Comparison of ENCODE assay signal across 28 mouse cellular contexts in genomic region chr16:85165177-85165576, GRCm38 (mm10). TPM values are rescaled to one million over a fixed set of nuclear protein-coding genes. Genes with fewer than 3 reads are reported as not detected.
DNase-seq lines count a peak whose midpoint lies in the region; ATAC-seq and TF ChIP-seq lines count a peak whose summit lies in the region.
"Had no signal": no experiment of that assay in that cellular context is flagged by ENCODE, and none has a peak within 500 bp of the region (broad histone marks: within the 10 kb centered on the region; RNA-seq: fewer than 3 reads in every experiment).

No protein-coding gene starts in this region.

- no peak overlapping the region for H3K9ac ChIP-seq in hindbrain, embryonic 12.5 days
- no peak overlapping the region for H3K9ac ChIP-seq in kidney, postnatal 0 days (ENCODE audit: low read depth, low read length)
- H3K9ac ChIP-seq in neural tube, embryonic 13.5 days, result no peak overlapping the region
- H3K9ac ChIP-seq: embryonic facial prominence, embryonic 15.5 days; forebrain, embryonic 12.5 days; forebrain, postnatal 0 days; limb, embryonic 13.5 days; lung, embryonic 15.5 days had no signal

- H3K27me3 ChIP-seq in cerebellum, adult 2 months (ENCODE audit: control insufficient read depth, insufficient read depth, low read length), result no peaks in the 10 kb centered on the region
- no peaks in the 10 kb centered on the region for H3K27me3 ChIP-seq in hindbrain, embryonic 12.5 days
- H3K27me3 ChIP-seq in hindbrain, embryonic 10.5 days (ENCODE audit: insufficient read depth, poor library complexity, severe bottlenecking), result no peaks in the 10 kb centered on the region
- no peaks in the 10 kb centered on the region for H3K27me3 ChIP-seq in kidney, postnatal 0 days (ENCODE audit: insufficient read depth, low read length)
- no peaks in the 10 kb centered on the region for H3K27me3 ChIP-seq in neural tube, embryonic 13.5 days
- H3K27me3 ChIP-seq in embryonic facial prominence, embryonic 10.5 days (replicated peaks; ENCODE audit: low read depth, poor library complexity, severe bottlenecking), result no peaks in the 10 kb centered on the region
- H3K27me3 ChIP-seq: CH12.LX; embryonic facial prominence, embryonic 15.5 days; forebrain, embryonic 12.5 days; limb, embryonic 13.5 days; lung, embryonic 15.5 days had no signal

- no peak overlapping the region for H3K4me2 ChIP-seq in hindbrain, embryonic 12.5 days (replicated peaks)
- no peak overlapping the region for H3K4me2 ChIP-seq in kidney, postnatal 0 days (ENCODE audit: low read length)
- H3K4me2 ChIP-seq in neural tube, embryonic 13.5 days, result peak overlapping the region; percentile 34; the same call in 1 of the 2 replicates
- H3K4me2 ChIP-seq: embryonic facial prominence, embryonic 15.5 days; forebrain, embryonic 12.5 days; limb, embryonic 13.5 days; liver, embryonic 11.5 days; lung, embryonic 15.5 days; midbrain, embryonic 11.5 days had no signal

- peak; percentile 44; the same call in 1 of the 2 replicates for ATAC-seq in hindbrain, embryonic 12.5 days (ENCODE audit: low FRiP score)
- ATAC-seq in kidney, postnatal 0 days (replicated peaks; ENCODE audit: low FRiP score, low read depth), result no peak
- ATAC-seq in neural tube, embryonic 13.5 days (ENCODE audit: low read depth), result peak; percentile 66; the same call in 1 of the 2 replicates
- ATAC-seq: activated CD4-positive, CD25-positive, alpha-beta regulatory T cell, adult 4 months; forebrain, postnatal 0 days; intestine, embryonic 16.5 days; midbrain, embryonic 16.5 days had no signal

- 58% methylated on average over 7 of the region's 7 CpGs for WGBS in cerebellum, adult 2 months
- WGBS in hindbrain, embryonic 12.5 days, result 42% methylated on average over 7 of the region's 7 CpGs
- 75% methylated on average over 7 of the region's 7 CpGs for WGBS in hindbrain, embryonic 10.5 days
- 37% methylated on average over 7 of the region's 7 CpGs for WGBS in kidney, postnatal 0 days
- 18% methylated on average over 7 of the region's 7 CpGs for WGBS in neural tube, embryonic 13.5 days
- 69% methylated on average over 7 of the region's 7 CpGs for WGBS in embryonic facial prominence, embryonic 10.5 days

- DNase-seq in cerebellum, adult 9-10 months, result peak; percentile 11
- DNase-seq in cerebellum, adult 2 months, result no peak
- no peak for DNase-seq in hindbrain, embryonic 10.5 days (ENCODE audit: low spot score)
- DNase-seq in kidney, postnatal 0 days (ENCODE audit: low spot score), result peak; percentile 78
- DNase-seq in kidney, adult 9 months, result no peak
- DNase-seq in embryonic facial prominence, embryonic 10.5 days (ENCODE audit: low spot score), result no peak
- DNase-seq: adrenal gland, adult 2 months; adrenal gland, postnatal 36 days; forebrain, postnatal 0 days; gastrocnemius, postnatal 10 days; heart, postnatal 14 days; kidney, postnatal 25 days; right cerebral cortex, postnatal 4 days; thymus, adult 2 months; thymus, postnatal 36 days had no signal

- no peaks in the 10 kb centered on the region for H3K9me3 ChIP-seq in hindbrain, embryonic 12.5 days (replicated peaks)
- 0 out of 2 replicates have a peak, but pooled peaks cover 3% of the 10 kb centered on the region for H3K9me3 ChIP-seq in hindbrain, embryonic 10.5 days
- H3K9me3 ChIP-seq in kidney, postnatal 0 days (replicated peaks; ENCODE audit: low read length), result no peaks in the 10 kb centered on the region
- no peaks in the 10 kb centered on the region for H3K9me3 ChIP-seq in neural tube, embryonic 13.5 days
- H3K9me3 ChIP-seq in embryonic facial prominence, embryonic 10.5 days, result no peaks in the 10 kb centered on the region
- H3K9me3 ChIP-seq: embryonic facial prominence, embryonic 15.5 days; forebrain, embryonic 12.5 days; limb, embryonic 13.5 days; lung, embryonic 15.5 days had no signal

- no peak for TF ChIP-seq CTCF in cerebellum, adult 2 months (IDR thresholded peaks at IDR 0.05; ENCODE audit: borderline replicate concordance, insufficient read depth, low read depth, low read length)
- no peak for TF ChIP-seq CTCF in kidney, postnatal 0 days (IDR thresholded peaks at IDR 0.05; ENCODE audit: low read depth)

- H3K36me3 ChIP-seq in hindbrain, embryonic 12.5 days, result peaks cover 7% of the 10 kb centered on the region; the same call in 1 of the 2 replicates
- peaks cover 26% of the 10 kb centered on the region for H3K36me3 ChIP-seq in hindbrain, embryonic 10.5 days
- no peaks in the 10 kb centered on the region for H3K36me3 ChIP-seq in kidney, postnatal 0 days (ENCODE audit: insufficient read depth, low read length)
- H3K36me3 ChIP-seq in neural tube, embryonic 13.5 days, result peaks cover 7% of the 10 kb centered on the region; the same call in 1 of the 2 replicates
- peaks cover 31% of the 10 kb centered on the region for H3K36me3 ChIP-seq in embryonic facial prominence, embryonic 10.5 days (replicated peaks)

- H3K4me3 ChIP-seq in cerebellum, adult 2 months (replicated peaks; ENCODE audit: insufficient read depth, low read depth, low read length), result no peak overlapping the region
- no peak overlapping the region for H3K4me3 ChIP-seq in hindbrain, embryonic 12.5 days
- no peak overlapping the region for H3K4me3 ChIP-seq in hindbrain, embryonic 10.5 days
- H3K4me3 ChIP-seq in kidney, postnatal 0 days (replicated peaks; ENCODE audit: low read depth, low read length), result no peak overlapping the region
- no peak overlapping the region for H3K4me3 ChIP-seq in neural tube, embryonic 13.5 days
- H3K4me3 ChIP-seq in embryonic facial prominence, embryonic 10.5 days, result no peak overlapping the region
- H3K4me3 ChIP-seq: embryonic facial prominence, embryonic 15.5 days; forebrain, embryonic 12.5 days; limb, embryonic 13.5 days; lung, embryonic 15.5 days had no signal

- no peak for TF ChIP-seq POLR2A in cerebellum, adult 2 months (IDR thresholded peaks at IDR 0.05; ENCODE audit: borderline replicate concordance, insufficient read depth, low read length)

- no peak overlapping the region; the same call in 1 of the 2 replicates for H3K27ac ChIP-seq in cerebellum, adult 2 months (ENCODE audit: insufficient read depth, low read length)
- peak overlapping the region; percentile 53; the same call in 1 of the 2 replicates for H3K27ac ChIP-seq in hindbrain, embryonic 12.5 days
- H3K27ac ChIP-seq in hindbrain, embryonic 10.5 days, result no peak overlapping the region
- no peak overlapping the region for H3K27ac ChIP-seq in kidney, postnatal 0 days
- H3K27ac ChIP-seq in neural tube, embryonic 13.5 days (replicated peaks), result peak overlapping the region; percentile 52; the same call in 1 of the 2 replicates
- H3K27ac ChIP-seq in embryonic facial prominence, embryonic 10.5 days (replicated peaks), result no peak overlapping the region
- H3K27ac ChIP-seq: embryonic facial prominence, embryonic 15.5 days; forebrain, embryonic 12.5 days; limb, embryonic 13.5 days; lung, embryonic 15.5 days; stomach, postnatal 0 days had no signal

- peaks cover 17% of the 10 kb centered on the region for H3K4me1 ChIP-seq in cerebellum, adult 2 months (ENCODE audit: control insufficient read depth, insufficient read depth, low read length)
- peaks cover 24% of the 10 kb centered on the region for H3K4me1 ChIP-seq in hindbrain, embryonic 12.5 days
- H3K4me1 ChIP-seq in hindbrain, embryonic 10.5 days (replicated peaks), result peaks cover 15% of the 10 kb centered on the region
- H3K4me1 ChIP-seq in kidney, postnatal 0 days (replicated peaks; ENCODE audit: insufficient read depth, low read length), result peaks cover 19% of the 10 kb centered on the region
- H3K4me1 ChIP-seq in neural tube, embryonic 13.5 days (replicated peaks), result peaks cover 44% of the 10 kb centered on the region
- peaks cover 22% of the 10 kb centered on the region for H3K4me1 ChIP-seq in embryonic facial prominence, embryonic 10.5 days

RNA-seq across cellular contexts. Expression of gene App, which starts 8.4 kb away (rescaled TPM):
- 1,076 and 1,150 TPM in 2 replicates for polyA plus RNA-seq in cerebellum, adult 2 months (2012; rRNA removed)
- 313 and 317 TPM in 2 replicates for polyA plus RNA-seq in hindbrain, embryonic 12.5 days (2016; fragmentation: Nextera tagmentation; extraction: Ambion mirVana)
- polyA plus RNA-seq in hindbrain, embryonic 10.5 days (2016; fragmentation: Nextera tagmentation; extraction: Ambion mirVana), result 125 and 161 TPM in 2 replicates
- polyA plus RNA-seq in kidney, postnatal 0 days (2015; fragmentation: Nextera tagmentation; extraction: Ambion mirVana), result 360 and 361 TPM in 2 replicates
- 388 and 419 TPM in 2 replicates for polyA plus RNA-seq in neural tube, embryonic 13.5 days (2015; fragmentation: Nextera tagmentation; extraction: Ambion mirVana)
- 116 TPM in 2 replicates for polyA plus RNA-seq in embryonic facial prominence, embryonic 10.5 days (2016; fragmentation: Nextera tagmentation; extraction: Ambion mirVana)

Comparison
In these comparisons a context has a peak if more than half of its experiments do, and no peak if none do; other contexts are left out.
1. DNase-seq: peak in cerebellum, adult 9-10 months (single experiment) and kidney, postnatal 0 days (single experiment); none in cerebellum, adult 2 months (0 of 2), hindbrain, embryonic 10.5 days (single experiment), kidney, adult 9 months (single experiment) and embryonic facial prominence, embryonic 10.5 days (single experiment).
2. H3K27ac ChIP-seq: peak in hindbrain, embryonic 12.5 days (single experiment) and neural tube, embryonic 13.5 days (single experiment); none in cerebellum, adult 2 months (single experiment), hindbrain, embryonic 10.5 days (single experiment), kidney, postnatal 0 days (single experiment) and embryonic facial prominence, embryonic 10.5 days (single experiment).